Mouse (Mus musculus) kidney, embryonic 16.5 days (tissue): ENCODE results near the gene Arhgap6. TPM values are rescaled to one million over a fixed set of nuclear protein-coding genes. Genes with fewer than 3 reads are reported as not detected.

Experiments used
- ATAC-seq: fragments of 200-750 bp; cut with Nextera tagmentation; 2 replicates; pipeline ENCODE4 v1.8.0; 2017; ENCODE audit warnings: moderate TSS enrichment; ENCODE audit not compliant: low FRiP score, low TSS enrichment
- H3K27ac ChIP-seq: fragments of 300-500 bp; sonication (generic); 2 replicates; pipeline ENCODE4 v1.5.1; 2014; ENCODE audit warnings: low read length
- H3K27me3 ChIP-seq: fragments of 300-500 bp; sonication (generic); 2 replicates; pipeline ENCODE4 v1.6.1; 2014; ENCODE audit warnings: low read length, control low read depth, mixed read lengths; ENCODE audit not compliant: insufficient read depth
- H3K36me3 ChIP-seq: fragments of 300-500 bp; sonication (generic); 2 replicates; pipeline ENCODE4 v1.6.1; 2014; ENCODE audit warnings: low read length, control low read depth, mixed read lengths; ENCODE audit not compliant: insufficient read depth
- H3K4me1 ChIP-seq: fragments of 300-500 bp; sonication (generic); 2 replicates; pipeline ENCODE4 v1.6.1; 2014; ENCODE audit warnings: low read length, control low read depth, mixed read lengths; ENCODE audit not compliant: insufficient read depth
- H3K4me2 ChIP-seq: fragments of 300-500 bp; sonication (generic); replicated peaks from 2 replicates; pipeline ENCODE4 v1.6.1; 2014; ENCODE audit warnings: low read depth, low read length
- H3K4me3 ChIP-seq: fragments of 300-500 bp; sonication (generic); 2 replicates; pipeline ENCODE4 v1.5.1; 2014; ENCODE audit warnings: mild to moderate bottlenecking, low read length
- H3K9ac ChIP-seq: fragments of 300-500 bp; sonication (generic); replicated peaks from 2 replicates; pipeline ENCODE4 v1.6.1; 2014; ENCODE audit warnings: low read length
- H3K9me3 ChIP-seq: fragments of 300-500 bp; sonication (generic); 2 replicates; pipeline ENCODE4 v1.6.1; 2016; ENCODE audit warnings: low read length, control low read depth
- WGBS: fragments of 180-500 bp; shearing (Covaris S2); extraction: QIAGEN DNeasy Blood & Tissue Kit; methylation state at CpG from one replicate; pipeline ENCODE4 v1.1.7; 2014; 5-methylcytosine and 5-hydroxymethylcytosine counted together
- polyA plus RNA-seq: library from polyadenylated mRNA; unstranded; fragments of >200 nt; fragmentation: Nextera tagmentation; extraction: Ambion mirVana; gene quantifications from 2 replicates; pipeline ENCODE4 v1.2.1, GENCODE M21; 2015

Gene Arhgap6
- polyA plus RNA-seq, 1 experiment from 2014 or later: 3.4 TPM

- Histone ChIP-seq H3K4me1 (no peaks in the 10 kb centered on the region), H3K4me3 (no peak overlapping the region), H3K27me3 (no peaks in the 10 kb centered on the region), H3K36me3 (no peaks in the 10 kb centered on the region), H3K9me3 (no peaks in the 10 kb centered on the region), H3K4me2 (no peak overlapping the region), H3K9ac (no peak overlapping the region), H3K27ac (no peak overlapping the region)
- WGBS: 83% methylated on average over 9 of the region's 9 CpGs
- no peak for ATAC-seq
These were observed 345.6 kb downstream of the Arhgap6 start for GRCm38 (mm10) chrX:169140467-169140866.

- Histone ChIP-seq H3K9me3 (no peaks in the 10 kb centered on the region), H3K4me3 (no peak overlapping the region), H3K36me3 (no peaks in the 10 kb centered on the region), H3K9ac (no peak overlapping the region), H3K4me1 (no peaks in the 10 kb centered on the region), H3K27ac (no peak overlapping the region), H3K4me2 (no peak overlapping the region), H3K27me3 (no peaks in the 10 kb centered on the region; the same call in 1 of the 2 replicates)
- ATAC-seq: no peak
These were observed 358.9 kb downstream of the Arhgap6 start for GRCm38 (mm10) chrX:169153805-169154204.

- Histone ChIP-seq H3K36me3 (no peaks in the 10 kb centered on the region), H3K4me2 (no peak overlapping the region), H3K4me1 (no peaks in the 10 kb centered on the region), H3K27ac (no peak overlapping the region), H3K9ac (no peak overlapping the region), H3K4me3 (no peak overlapping the region), H3K27me3 (no peaks in the 10 kb centered on the region; the same call in 1 of the 2 replicates), H3K9me3 (no peaks in the 10 kb centered on the region)
- WGBS: 77% methylated on average over 6 of the region's 6 CpGs
- no peak for ATAC-seq
These were observed 363.5 kb downstream of the Arhgap6 start for GRCm38 (mm10) chrX:169158385-169158784.

- Histone ChIP-seq H3K36me3 (no peaks in the 10 kb centered on the region), H3K27ac (no peak overlapping the region), H3K9me3 (no peaks in the 10 kb centered on the region), H3K4me1 (no peaks in the 10 kb centered on the region), H3K27me3 (peaks cover 3% of the 10 kb centered on the region; the same call in 1 of the 2 replicates), H3K9ac (no peak overlapping the region), H3K4me3 (no peak overlapping the region), H3K4me2 (no peak overlapping the region)
- WGBS: 90% methylated on average over 2 of the region's 2 CpGs
- ATAC-seq: no peak
These were observed 376.1 kb downstream of the Arhgap6 start for GRCm38 (mm10) chrX:169170981-169171380.

GRCm38 (mm10) chrX:169173796-169174195 is 378.9 kb downstream of the Arhgap6 start:
- Histone ChIP-seq H3K4me2 (no peak overlapping the region), H3K4me3 (no peak overlapping the region), H3K36me3 (no peaks in the 10 kb centered on the region), H3K27me3 (peaks cover 6% of the 10 kb centered on the region; the same call in 1 of the 2 replicates), H3K9ac (no peak overlapping the region), H3K27ac (no peak overlapping the region), H3K9me3 (no peaks in the 10 kb centered on the region), H3K4me1 (no peaks in the 10 kb centered on the region)
- ATAC-seq: no peak
- 67% methylated on average over 1 of the region's 1 CpGs for WGBS

- Histone ChIP-seq H3K9me3 (no peaks in the 10 kb centered on the region), H3K27me3 (peaks cover 3% of the 10 kb centered on the region; the same call in 1 of the 2 replicates), H3K36me3 (no peaks in the 10 kb centered on the region), H3K4me2 (no peak overlapping the region), H3K4me3 (no peak overlapping the region), H3K4me1 (no peaks in the 10 kb centered on the region), H3K9ac (no peak overlapping the region), H3K27ac (no peak overlapping the region)
- no peak for ATAC-seq
- WGBS: 74% methylated on average over 2 of the region's 2 CpGs
These were observed 383.7 kb downstream of the Arhgap6 start for GRCm38 (mm10) chrX:169178634-169179033.

- Histone ChIP-seq H3K9ac (no peak within 1 kb of the TSS), H3K36me3 (no peaks in the 10 kb centered on the region), H3K4me2 (no peak within 1 kb of the TSS), H3K27ac (no peak within 1 kb of the TSS), H3K9me3 (no peaks in the 10 kb centered on the region), H3K4me1 (no peaks in the 10 kb centered on the region), H3K4me3 (no peak within 1 kb of the TSS), H3K27me3 (peaks cover 9% of the 10 kb centered on the region; the same call in 1 of the 2 replicates)
- 80% methylated on average over 5 of the region's 5 CpGs for WGBS
- ATAC-seq: no peak
These were observed 392.2 kb downstream of the Arhgap6 start, which contains the start of gene Amelx for GRCm38 (mm10) chrX:169187100-169187499. TSS of gene Amelx (minus strand) at chrX:169187200.

GRCm38 (mm10) chrX:169210019-169210418 is 415.1 kb downstream of the Arhgap6 start:
- ATAC-seq: no peak
- Histone ChIP-seq H3K9me3 (no peaks in the 10 kb centered on the region), H3K9ac (no peak overlapping the region), H3K4me2 (no peak overlapping the region), H3K27ac (no peak overlapping the region), H3K27me3 (peaks cover 11% of the 10 kb centered on the region; the same call in 1 of the 2 replicates), H3K4me3 (no peak overlapping the region), H3K4me1 (no peaks in the 10 kb centered on the region), H3K36me3 (no peaks in the 10 kb centered on the region)
- WGBS: 54% methylated on average over 3 of the region's 3 CpGs

GRCm38 (mm10) chrX:169220064-169220463 is 425.2 kb downstream of the Arhgap6 start:
- 58% methylated on average over 8 of the region's 8 CpGs for WGBS
- Histone ChIP-seq H3K36me3 (no peaks in the 10 kb centered on the region), H3K4me3 (no peak overlapping the region), H3K4me1 (no peaks in the 10 kb centered on the region), H3K27ac (no peak overlapping the region), H3K27me3 (peaks cover 23% of the 10 kb centered on the region; the same call in 1 of the 2 replicates), H3K9me3 (no peaks in the 10 kb centered on the region), H3K9ac (no peak overlapping the region), H3K4me2 (no peak overlapping the region)
- ATAC-seq: no peak

GRCm38 (mm10) chrX:169222357-169223062 is 427.6 kb downstream of the Arhgap6 start:
- H3K4me1 ChIP-seq: no peaks in the 10 kb centered on the region
- H3K4me2 ChIP-seq: no peak overlapping the region
- H3K27ac ChIP-seq: no peak overlapping the region
- peaks cover 22% of the 10 kb centered on the region; the same call in 1 of the 2 replicates for H3K27me3 ChIP-seq
- ATAC-seq: no peak
- H3K9ac ChIP-seq: no peak overlapping the region
- 61% methylated on average over 3 of the region's 3 CpGs for WGBS
- no peaks in the 10 kb centered on the region for H3K9me3 ChIP-seq
- H3K4me3 ChIP-seq: no peak overlapping the region
- H3K36me3 ChIP-seq: no peaks in the 10 kb centered on the region
